Mouse (Mus musculus): ENCODE results near the gene Mesd. TPM values are rescaled to one million over a fixed set of nuclear protein-coding genes. Genes with fewer than 3 reads are reported as not detected.

Gene Mesd
- polyA plus RNA-seq, 1 experiment from 2014 or later, result 111 TPM

GRCm38 (mm10) chr7:83882150-83882632, 2.1 kb upstream of the Mesd start:
- ATAC-seq (ENCODE audit: insufficient read depth) (no peak), DNase-seq (peak; percentile 13)
- TF ChIP-seq CTCF (IDR thresholded peaks at IDR 0.05; ENCODE audit: low read depth), result no peak
- H3K27ac ChIP-seq (ENCODE audit: low read depth), result peak overlapping the region; percentile 99; the same call in 1 of the 2 replicates
- H3K4me3 ChIP-seq (ENCODE audit: low read depth, low read length), result peak overlapping the region; percentile 92
- H3K9me3 ChIP-seq (ENCODE audit: low read depth, low read length), result no peaks in the 10 kb centered on the region; the same call in 1 of the 2 replicates
- WGBS, result 71% methylated on average over 35 of the region's 35 CpGs
- H3K9ac ChIP-seq, result peak overlapping the region; percentile 92
- H3K4me1 ChIP-seq (ENCODE audit: insufficient read depth), result peaks cover 23% of the 10 kb centered on the region
- peaks cover 37% of the 10 kb centered on the region for H3K36me3 ChIP-seq (ENCODE audit: insufficient read depth)
- peak overlapping the region; percentile 95 for H3K4me2 ChIP-seq
- no peaks in the 10 kb centered on the region for H3K27me3 ChIP-seq (ENCODE audit: insufficient read depth, low read length)

DNA sequence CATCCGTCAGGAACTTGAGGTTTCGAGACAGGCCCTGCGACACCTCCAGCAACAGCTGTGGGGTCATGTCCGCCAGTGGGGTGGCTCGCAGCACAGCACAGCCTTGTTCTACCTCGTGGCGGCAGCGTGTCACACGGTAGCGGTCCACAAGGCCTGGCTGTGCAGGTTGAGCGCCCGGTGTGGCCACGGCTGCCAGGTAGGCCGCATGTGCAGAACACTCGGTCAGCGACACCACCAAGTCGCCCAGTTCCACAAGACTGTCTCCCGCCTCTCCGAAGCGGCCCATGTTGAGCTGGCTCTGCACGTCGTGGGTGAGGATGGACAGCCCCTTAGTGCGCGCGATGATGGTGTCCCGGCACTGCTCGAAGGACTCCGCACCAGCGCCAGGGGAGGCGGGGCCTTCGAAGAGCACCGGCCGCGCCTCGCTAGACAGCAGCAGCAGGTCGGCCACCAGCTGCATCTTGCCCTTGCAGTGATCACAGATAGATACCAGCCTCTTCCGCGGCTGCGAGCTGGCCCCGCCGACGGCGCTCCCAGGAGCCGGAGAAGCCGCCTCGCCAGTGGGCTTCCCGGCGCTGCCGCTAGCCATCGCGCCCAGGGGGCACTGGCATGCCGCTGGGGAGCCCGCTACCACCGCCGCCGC, 1.5 kb upstream of the Mesd start:
- peak overlapping the region; percentile 95 for H3K4me2 ChIP-seq
- H3K4me3 ChIP-seq (ENCODE audit: low read depth, low read length), result peak overlapping the region; percentile 92
- ATAC-seq (ENCODE audit: insufficient read depth) (peak; percentile 28), DNase-seq (peak; percentile 80)
- H3K36me3 ChIP-seq (ENCODE audit: insufficient read depth), result peaks cover 31% of the 10 kb centered on the region
- peak overlapping the region; percentile 92 for H3K9ac ChIP-seq
- WGBS, result 7% methylated on average over 56 of the region's 56 CpGs
- H3K4me1 ChIP-seq (ENCODE audit: insufficient read depth), result peaks cover 23% of the 10 kb centered on the region
- H3K9me3 ChIP-seq (ENCODE audit: low read depth, low read length), result no peaks in the 10 kb centered on the region; the same call in 1 of the 2 replicates
- no peaks in the 10 kb centered on the region for H3K27me3 ChIP-seq (ENCODE audit: insufficient read depth, low read length)
- peak overlapping the region; percentile 99 for H3K27ac ChIP-seq (ENCODE audit: low read depth)
- no peak for TF ChIP-seq CTCF (IDR thresholded peaks at IDR 0.05; ENCODE audit: low read depth)

- peak overlapping the region; percentile 99 for H3K27ac ChIP-seq (ENCODE audit: low read depth)
- WGBS, result under 1% methylated on average over 88 of the region's 91 CpGs
- peak overlapping the region; percentile 92 for H3K4me3 ChIP-seq (ENCODE audit: low read depth, low read length)
- H3K9me3 ChIP-seq (ENCODE audit: low read depth, low read length), result no peaks in the 10 kb centered on the region; the same call in 1 of the 2 replicates
- ATAC-seq (ENCODE audit: insufficient read depth), result peak; percentile 75
- H3K4me1 ChIP-seq (ENCODE audit: insufficient read depth), result peaks cover 23% of the 10 kb centered on the region
- peak; percentile 87 for DNase-seq
- TF ChIP-seq CTCF (IDR thresholded peaks at IDR 0.05; ENCODE audit: low read depth), result no peak
- no peaks in the 10 kb centered on the region for H3K27me3 ChIP-seq (ENCODE audit: insufficient read depth, low read length)
- H3K9ac ChIP-seq, result peak overlapping the region; percentile 92
- peaks cover 25% of the 10 kb centered on the region for H3K36me3 ChIP-seq (ENCODE audit: insufficient read depth)
- peak overlapping the region; percentile 95 for H3K4me2 ChIP-seq
These were observed 818 bp upstream of the Mesd start for GRCm38 (mm10) chr7:83883276-83884020.

DNA sequence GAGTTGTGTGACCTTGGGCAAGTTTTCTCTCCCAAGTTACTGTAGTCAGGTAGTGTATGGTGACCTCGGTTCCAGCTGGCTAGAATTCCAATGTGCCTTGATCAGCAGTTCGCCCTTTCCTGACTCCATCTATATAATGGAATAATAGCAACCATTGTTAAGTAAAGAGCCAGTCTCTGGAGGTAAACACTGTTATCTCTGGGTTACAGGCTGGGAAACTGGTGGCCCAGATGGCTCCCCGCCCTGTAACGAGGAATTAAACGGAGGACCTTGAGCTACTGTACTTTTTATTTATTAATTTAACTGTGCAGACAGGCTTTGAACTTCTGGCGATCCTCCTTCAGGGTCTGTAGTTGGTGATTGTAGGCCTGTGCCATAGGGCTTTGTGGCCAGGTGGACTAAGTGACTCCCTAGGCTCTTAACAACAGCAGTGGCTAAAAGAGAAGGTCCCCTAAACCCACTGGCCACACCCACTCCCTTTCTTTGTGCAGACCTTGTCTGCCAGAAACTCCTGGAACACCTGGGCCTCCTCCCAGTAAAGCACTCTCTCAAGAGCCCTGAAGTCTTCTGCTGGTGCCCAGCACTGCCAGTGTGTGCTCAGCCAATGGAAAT, 761 bp downstream of the Mesd start:
- Histone ChIP-seq H3K4me1 (ENCODE audit: insufficient read depth) (peaks cover 18% of the 10 kb centered on the region), H3K27ac (ENCODE audit: low read depth) (peak overlapping the region; percentile 99), H3K4me2 (peak overlapping the region; percentile 95), H3K27me3 (ENCODE audit: insufficient read depth, low read length) (no peaks in the 10 kb centered on the region), H3K9me3 (ENCODE audit: low read depth, low read length) (no peaks in the 10 kb centered on the region; the same call in 1 of the 2 replicates), H3K36me3 (ENCODE audit: insufficient read depth) (peaks cover 17% of the 10 kb centered on the region), H3K4me3 (ENCODE audit: low read depth, low read length) (peak overlapping the region; percentile 92), H3K9ac (peak overlapping the region; percentile 92)
- TF ChIP-seq CTCF (IDR thresholded peaks at IDR 0.05; ENCODE audit: low read depth), result no peak
- DNase-seq, result peak; percentile 38
- WGBS, result 29% methylated on average over 6 of the region's 6 CpGs
- no peak for ATAC-seq (ENCODE audit: insufficient read depth)

DNA sequence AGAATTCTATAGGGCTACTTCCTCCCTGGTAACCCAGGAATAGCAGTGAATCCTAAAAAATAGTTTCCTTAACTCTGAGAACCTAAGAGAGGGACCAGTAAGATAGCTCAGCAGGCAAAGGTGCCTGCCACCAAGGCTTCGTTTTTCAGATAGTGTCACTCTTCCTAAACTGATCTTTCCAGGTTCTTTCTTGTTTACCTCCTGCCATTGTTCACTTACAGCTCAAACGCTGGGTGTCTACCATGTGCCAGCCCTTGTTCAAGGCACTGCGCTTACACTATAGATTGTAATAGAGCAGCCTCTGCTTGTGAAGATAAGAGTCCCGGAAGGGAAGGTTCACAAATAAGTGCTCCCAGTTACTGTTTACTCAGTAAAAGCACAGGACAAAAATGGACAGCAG, 1.6 kb downstream of the Mesd start:
- Histone ChIP-seq H3K4me1 (ENCODE audit: insufficient read depth) (peaks cover 16% of the 10 kb centered on the region), H3K36me3 (ENCODE audit: insufficient read depth) (peaks cover 11% of the 10 kb centered on the region), H3K4me2 (0 out of 2 replicates have a peak overlapping the region, but pooled peaks have one; percentile 95), H3K9me3 (ENCODE audit: low read depth, low read length) (no peaks in the 10 kb centered on the region; the same call in 1 of the 2 replicates), H3K9ac (no peak overlapping the region), H3K27me3 (ENCODE audit: insufficient read depth, low read length) (no peaks in the 10 kb centered on the region), H3K4me3 (ENCODE audit: low read depth, low read length) (no peak overlapping the region), H3K27ac (ENCODE audit: low read depth) (peak overlapping the region; percentile 6)
- DNase-seq (no peak), ATAC-seq (ENCODE audit: insufficient read depth) (no peak)
- 52% methylated on average over 4 of the region's 4 CpGs for WGBS
- TF ChIP-seq CTCF (IDR thresholded peaks at IDR 0.05; ENCODE audit: low read depth), result no peak

GRCm38 (mm10) chr7:83886366-83887129, 2.3 kb downstream of the Mesd start:
- Histone ChIP-seq H3K4me3 (ENCODE audit: low read depth, low read length) (no peak overlapping the region), H3K36me3 (ENCODE audit: insufficient read depth) (peaks cover 10% of the 10 kb centered on the region), H3K4me2 (no peak overlapping the region), H3K27me3 (ENCODE audit: insufficient read depth, low read length) (no peaks in the 10 kb centered on the region), H3K9ac (no peak overlapping the region), H3K9me3 (ENCODE audit: low read depth, low read length) (no peaks in the 10 kb centered on the region; the same call in 1 of the 2 replicates), H3K4me1 (ENCODE audit: insufficient read depth) (peaks cover 15% of the 10 kb centered on the region), H3K27ac (ENCODE audit: low read depth) (peak overlapping the region; percentile 6; the same call in 1 of the 2 replicates)
- ATAC-seq (ENCODE audit: insufficient read depth) (no peak), DNase-seq (peak; percentile 60)
- peak; percentile 67 for TF ChIP-seq CTCF (IDR thresholded peaks at IDR 0.05; ENCODE audit: low read depth)
- 90% methylated on average over 6 of the region's 6 CpGs for WGBS

All from lung, embryonic 14.5 days (tissue).